Mouse (Mus musculus) gastrocnemius, adult 18-20 months (tissue): ENCODE measurements around the gene Rmdn2. TPM values are rescaled to one million over a fixed set of nuclear protein-coding genes. Genes with fewer than 3 reads are reported as not detected.

ENCODE experiments used
- DNase-seq: peaks from one replicate; pipeline ENCODE4 v3.0.0; 2021; ENCODE audit warnings: low spot score
- total RNA-seq, 2 experiments: library from RNA; stranded (reverse); gene quantifications; 2 replicates each; pipeline ENCODE4 v1.2.3; 2021

Gene Rmdn2
- total RNA-seq, 2 experiments from 2014 or later = 12.3 to 13.9 TPM

DNA sequence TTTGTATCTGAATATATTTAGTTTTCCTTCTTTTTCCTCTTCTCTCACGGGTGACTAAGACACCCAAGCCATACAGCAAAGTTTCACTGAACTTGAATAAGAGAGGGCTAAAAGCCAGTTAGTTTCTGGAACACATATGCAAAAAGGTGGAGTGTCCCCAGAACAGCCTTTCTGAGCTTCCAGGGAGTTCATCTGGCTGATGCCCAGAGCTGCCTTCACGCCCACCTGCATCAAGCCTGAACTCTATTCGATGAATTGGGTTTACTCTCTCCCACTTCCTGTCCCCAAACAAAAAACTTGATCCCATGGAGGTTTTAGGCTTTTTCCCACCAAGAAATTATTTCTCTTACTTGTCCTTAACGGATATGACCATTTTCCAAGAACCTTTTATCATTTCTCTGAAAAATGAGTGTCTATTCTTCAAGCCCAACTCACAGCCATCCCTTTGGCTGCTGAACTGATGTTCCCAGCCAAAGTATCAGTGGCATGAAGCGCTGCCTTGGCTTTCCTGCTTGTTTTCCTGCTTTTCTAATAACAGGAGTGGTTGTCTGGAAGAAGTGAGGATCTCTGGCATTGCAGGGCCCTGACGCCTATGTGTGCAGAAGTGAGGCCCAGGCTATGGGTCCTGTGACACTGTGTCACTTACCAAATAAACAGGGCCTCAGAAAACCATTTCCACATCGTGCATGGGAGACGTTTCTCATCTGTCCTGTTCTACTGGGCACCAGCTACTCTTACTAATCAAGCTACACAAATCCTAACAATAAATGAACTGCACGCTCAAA is 94.2 kb downstream of the Rmdn2 start:
- DNase-seq = peak; percentile 9

DNA sequence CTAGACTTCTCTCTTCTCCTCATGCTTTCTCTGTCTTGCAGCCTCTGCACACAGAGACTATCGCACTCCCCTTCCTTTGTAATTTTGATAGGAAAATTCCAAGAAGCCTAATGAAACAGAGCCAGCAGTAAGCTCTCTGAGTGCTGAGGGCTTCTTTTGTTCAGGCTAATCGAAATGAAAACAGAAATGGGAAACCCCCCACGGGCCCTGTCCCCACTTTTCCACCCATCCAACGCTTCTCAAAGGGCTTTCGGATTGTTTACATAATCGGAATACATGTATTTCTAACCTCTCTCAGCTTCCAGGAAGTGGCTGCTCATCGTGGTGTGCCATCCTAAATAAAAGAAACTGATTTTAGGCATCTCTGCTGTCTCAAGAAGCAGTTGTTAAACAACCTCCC is 96.5 kb downstream of the Rmdn2 start:
- DNase-seq = no peak

DNA sequence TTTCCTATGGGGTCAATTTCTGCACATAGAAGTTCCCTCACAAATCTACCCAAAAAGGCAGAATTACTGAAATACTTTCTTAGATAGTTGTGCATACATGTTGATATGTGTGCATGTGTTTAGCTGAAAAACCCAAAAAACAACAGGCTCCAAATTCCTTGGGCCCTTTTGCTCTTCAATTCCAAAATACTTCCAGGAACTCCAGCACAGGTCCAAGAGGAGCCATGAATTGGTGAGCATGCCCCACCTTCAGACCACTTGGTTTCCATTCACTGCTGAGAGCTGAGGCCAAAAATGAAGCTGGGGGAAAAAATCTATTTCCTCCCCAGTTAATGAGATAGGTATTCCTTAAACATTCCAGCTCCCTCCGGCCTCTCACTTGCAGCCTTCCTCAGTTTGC is 98.1 kb downstream of the Rmdn2 start:
- no peak for DNase-seq

DNA sequence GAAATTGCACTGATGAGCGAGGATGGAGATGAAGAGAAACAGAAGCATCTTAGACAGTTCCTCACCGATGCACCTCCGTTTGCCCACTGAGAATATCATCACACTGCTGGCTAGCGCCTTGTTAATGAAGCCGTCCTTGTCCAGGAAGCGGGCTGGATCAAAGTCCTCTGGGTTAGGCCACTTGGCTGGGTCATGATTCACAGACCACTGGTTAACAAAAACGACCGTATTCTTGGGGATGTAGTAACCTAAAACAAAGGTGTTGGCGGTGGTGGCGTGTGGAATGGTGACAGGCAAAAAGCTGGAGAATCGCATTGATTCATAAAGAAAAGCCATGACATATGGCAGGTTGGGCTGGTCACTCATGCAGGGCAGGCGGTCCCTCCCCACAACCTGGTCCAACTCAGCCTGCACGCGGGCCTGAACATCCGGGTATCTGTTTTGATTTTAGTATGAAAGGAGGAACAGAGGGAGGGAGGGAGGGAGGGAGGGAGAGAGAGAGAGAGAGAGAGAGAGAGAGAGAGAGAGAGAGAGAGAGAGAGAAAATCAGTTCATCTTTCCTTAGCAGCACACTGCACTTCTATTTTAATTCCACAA is 98.7 kb downstream of the Rmdn2 start:
- DNase-seq = no peak

DNA sequence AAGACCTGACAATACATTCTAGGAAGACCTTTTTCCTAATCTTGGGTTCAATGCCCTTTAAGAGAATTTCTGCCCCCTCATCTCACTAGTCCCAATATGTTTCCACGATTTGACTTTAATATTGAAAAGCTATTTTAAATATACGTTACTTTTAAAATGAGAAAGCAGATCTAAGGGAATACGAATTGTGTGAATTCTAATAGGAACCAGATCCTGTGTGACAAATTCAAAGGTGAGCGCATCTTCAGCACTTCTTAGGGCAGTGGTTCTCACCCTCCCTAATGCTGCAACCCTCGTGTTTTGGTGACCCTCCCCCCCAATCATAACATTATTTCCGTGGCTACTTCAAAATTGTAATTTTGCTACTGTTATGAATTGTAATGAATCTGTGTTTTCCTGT is 100.3 kb downstream of the Rmdn2 start:
- DNase-seq = no peak

DNA sequence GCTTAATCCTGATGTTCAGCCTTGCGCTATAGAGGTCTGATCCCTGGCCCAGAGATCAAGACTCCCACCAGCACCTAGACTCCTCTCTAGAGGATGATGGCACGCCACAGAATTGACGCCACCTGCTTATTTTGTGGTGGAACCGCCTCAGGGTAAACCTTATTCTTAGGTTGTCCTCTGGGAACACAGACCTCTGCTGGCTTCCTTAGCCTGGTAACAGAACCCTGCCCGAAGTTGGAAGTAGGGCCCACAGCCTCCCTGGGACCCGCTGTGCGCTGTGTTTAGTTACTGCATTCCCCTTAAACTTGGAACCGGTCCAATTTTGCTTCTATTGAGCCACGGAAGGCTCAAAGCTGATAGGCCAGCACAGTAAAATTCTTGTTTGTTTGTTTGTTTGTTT is 100.9 kb downstream of the Rmdn2 start:
- DNase-seq = no peak

DNA sequence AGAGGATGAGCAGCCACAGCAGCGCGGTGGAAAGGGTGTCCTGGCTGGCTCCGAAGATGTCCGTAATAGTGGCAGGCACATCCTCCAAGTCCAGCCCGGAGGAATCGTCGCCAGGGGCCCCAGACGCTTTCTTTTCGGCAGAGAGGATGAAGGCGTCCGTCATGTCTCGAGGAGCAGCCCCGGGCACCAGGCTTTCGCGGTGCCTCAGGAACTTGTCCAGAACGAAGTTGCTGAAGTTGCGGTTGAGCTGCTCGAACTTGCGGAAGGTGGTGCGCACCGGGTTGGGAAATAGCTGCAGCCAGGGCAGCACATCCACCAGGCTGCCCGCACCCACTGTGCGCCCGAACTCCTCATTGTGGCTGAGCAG is 101.6 kb downstream of the Rmdn2 start:
- no peak for DNase-seq

DNA sequence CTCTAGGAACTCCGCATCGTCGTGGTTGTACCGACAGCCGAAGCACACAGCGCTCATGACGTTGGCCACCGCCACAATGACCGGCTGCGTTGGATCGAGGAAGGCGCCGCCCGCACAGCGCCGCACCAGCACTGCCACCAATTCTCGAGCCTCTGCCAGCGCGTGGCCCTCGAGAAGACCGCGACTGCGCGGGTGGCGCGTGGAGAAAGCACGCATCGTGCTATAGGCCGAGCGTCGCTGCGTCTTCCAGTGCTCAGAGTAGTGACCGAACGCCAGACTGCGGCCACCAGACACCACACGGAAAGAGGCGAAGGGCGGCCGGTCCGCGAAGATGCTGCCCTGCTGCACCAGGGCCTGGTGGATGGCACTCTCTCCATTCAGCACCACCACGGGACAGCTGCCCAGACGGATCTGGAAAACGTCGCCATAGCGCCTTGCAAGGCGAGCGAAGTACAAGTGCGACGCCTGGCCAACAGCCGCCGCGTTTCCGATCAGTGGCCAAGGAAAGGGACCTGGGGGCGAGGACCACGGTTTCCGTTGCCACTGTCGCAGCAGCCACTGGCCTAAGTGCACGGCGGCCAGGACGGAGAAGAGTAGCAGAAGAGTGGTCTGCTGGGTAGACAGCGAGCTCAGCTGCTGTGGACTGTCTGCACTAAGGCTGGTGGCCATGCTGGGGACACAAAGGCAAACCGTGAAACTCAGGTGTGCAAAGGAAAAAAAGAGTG is 102.1 kb downstream of the Rmdn2 start:
- peak; percentile 15 for DNase-seq

DNA sequence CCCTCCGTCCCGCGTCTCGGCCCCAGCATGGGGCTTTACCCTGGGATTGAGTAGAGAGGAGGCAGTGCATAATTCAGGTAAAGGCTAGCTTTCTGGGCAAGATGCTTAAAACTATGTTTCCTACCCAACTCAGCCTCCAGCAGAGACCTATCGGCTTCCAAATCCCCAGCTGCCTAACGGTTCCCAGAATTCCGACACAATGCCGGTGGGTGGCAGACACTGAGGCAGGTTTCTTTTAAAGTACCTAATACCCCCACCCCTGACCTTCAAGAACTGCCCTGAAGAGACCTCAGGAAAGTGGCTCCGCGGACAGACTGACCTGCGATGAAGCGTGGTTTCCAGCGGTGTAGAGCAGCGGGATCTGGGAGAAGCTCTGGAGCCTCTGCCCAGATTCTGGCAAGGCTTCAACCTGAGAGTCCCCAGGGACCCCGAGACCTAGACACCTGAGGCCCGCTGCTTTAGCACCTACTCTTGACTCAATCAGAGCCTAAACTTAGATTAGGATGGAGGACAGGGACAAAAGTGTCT is 102.8 kb downstream of the Rmdn2 start:
- peak; percentile 10 for DNase-seq

DNA sequence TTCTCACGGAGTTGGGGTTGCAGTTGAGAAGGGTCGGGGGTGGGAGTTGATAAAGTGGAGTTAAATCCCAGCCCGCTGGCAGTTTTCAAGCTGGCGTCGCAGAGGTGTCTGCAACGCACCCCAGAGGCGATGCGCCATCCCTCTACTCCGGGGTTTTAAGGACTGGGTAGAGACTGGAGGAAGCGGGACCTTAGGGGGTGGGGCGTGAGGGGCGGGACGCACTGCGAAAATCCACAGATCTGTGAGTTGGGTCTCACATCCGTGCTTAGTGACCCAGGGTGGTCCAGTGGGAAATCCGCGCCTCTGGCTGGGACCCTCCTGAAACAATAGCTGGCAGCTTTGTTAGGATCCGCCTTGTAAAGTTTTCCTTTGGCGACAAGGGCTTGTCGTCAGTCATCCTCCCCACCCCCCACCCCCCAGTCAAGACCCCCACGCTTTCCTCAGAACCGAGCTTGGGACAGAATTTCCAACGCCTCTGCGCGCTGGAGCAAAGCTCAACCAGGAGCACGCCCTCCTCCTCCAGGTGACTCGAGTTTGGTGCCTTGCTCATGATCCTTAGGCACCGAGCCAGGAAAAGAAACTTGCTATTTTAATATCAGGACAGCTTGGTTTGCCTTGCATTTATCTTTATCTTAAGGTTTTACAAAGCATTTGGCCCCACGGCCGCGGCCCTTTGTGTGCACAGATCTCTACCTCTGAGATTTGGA is 103.4 kb downstream of the Rmdn2 start, which contains the start of gene Cyp1b1:
Gene Cyp1b1, minus strand, starts transcription at position 131 of the 707 bp plus-strand sequence.
- peak; percentile 15 for DNase-seq

DNA sequence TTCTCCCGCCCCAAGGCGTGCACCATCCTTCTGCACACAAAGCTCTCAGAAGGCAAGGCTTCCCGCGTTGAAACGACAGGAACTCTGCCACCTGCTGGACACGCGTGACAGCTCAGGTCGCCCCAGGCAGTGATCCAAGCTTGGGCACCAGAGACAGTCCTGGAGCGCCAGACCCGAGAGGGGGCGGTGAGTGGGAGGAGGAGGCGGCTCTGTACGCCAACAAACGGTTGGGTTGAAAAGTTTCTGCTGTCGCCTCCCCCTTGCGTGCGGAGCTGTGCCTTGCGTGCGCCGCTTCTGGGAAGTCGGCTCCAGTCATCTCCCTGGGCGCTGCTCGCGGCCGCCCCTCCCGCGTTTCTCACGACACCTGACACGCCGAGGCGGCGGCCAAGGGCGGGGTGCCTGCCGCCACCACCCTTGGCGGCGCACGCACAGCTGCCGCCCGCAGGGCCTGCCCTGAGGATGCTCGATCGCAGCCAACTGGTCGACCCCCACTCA is 104.0 kb downstream of the Rmdn2 start:
- peak; percentile 89 for DNase-seq

DNA sequence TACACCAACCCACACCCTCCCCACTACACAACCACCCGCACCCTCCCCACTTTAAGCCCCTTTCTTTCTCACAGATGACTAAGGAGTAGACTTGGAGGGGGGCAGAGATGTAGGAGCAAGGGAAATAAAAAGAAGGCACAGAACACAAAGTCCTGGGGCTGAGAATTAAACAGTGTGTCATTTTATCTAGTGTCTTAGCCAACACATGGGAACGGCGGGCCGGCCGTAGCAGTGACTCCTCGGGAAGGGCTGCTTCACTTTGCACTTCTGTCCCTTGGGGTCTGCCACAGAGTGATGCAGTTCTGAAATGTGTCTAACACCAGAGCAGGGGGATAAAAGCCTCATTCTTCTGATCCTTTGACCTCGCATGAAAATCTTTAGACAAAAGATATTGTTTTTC is 109.0 kb downstream of the Rmdn2 start:
- no peak for DNase-seq

DNA sequence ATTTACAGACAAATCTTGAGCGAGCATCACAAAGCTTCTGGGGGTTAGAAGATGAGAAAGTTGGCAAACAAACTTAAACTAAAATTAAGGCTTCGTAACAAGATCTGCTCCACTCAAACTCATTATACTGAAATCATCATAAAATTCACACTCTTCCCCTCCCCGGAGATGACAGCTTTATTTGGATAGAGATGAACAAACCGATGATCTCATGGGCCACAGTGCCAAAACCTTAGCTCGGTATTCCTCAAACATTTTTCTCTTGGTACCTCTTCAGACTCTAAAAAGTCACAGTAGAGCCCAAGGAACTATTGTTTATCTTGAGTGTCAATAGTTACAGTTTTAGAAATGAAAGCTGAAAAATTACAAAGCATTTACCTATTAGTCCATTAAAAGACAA is 115.0 kb downstream of the Rmdn2 start:
- DNase-seq = peak; percentile 65

DNA sequence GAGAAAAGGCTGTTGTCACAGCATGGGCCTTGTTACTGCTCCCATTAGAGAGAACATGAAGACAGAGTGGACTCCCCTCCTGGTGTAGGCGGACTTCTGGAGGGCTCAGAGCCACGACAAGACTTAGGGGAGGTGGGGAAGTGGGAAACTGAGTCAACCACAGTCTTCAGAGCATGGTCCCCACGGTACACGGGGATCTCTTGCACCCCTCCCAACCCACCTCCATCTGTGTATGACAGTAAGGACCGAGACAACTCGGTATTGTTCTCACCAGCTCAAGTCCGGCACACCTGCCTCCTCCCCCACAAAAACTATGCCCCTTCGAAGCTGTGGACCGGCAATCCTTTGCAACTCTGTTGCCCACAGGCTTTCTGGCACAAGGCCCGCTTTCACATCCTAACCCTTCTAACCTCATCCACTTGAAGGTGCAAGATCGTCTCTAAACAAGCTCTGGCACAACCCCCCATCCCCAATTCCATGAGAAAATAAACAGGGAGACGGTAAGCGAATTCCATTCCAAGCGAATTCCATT is 116.5 kb downstream of the Rmdn2 start:
- DNase-seq = no peak

DNA sequence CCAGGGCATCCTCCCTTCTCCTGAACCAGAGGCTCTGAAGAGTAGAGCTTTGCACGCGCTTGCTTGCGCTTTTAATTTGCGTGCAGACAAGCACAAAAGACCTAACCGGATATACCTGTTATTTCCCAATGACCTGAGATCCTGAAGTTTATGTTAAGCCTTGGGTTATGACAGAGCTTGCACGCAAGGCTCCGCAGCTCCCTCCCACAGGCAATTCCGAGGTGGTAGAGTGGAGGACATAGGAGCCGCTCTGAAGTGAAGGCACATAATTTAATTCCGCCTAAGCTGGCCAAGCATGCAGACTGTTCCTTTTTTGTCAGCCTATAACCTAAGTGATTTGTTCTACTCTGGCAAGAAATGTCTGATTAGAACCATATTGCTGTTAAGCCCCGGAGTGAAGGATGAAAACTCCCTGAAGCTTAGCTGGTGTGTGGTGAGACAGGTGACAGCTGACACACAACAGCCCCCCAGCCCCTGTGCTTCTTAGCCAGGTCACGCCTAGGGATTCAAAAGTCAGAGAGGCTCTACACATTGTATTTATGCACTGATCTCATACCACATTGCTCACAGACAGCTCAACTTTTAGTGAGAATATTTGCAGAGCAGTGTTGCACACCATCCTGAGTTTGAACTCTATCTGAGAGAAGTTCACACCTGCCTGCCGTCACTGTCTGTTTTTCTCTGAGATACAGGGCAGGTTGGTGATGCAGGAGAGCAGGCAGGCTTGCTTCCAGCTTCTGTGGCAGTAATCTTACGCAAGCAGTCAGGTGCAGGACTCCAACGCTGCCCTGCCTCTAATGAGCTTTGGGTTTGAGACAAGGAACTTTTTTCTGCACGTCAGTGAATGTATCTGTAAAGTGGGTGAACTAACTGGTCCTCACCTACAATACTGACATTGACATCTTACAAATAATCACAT is 117.2 kb downstream of the Rmdn2 start:
- DNase-seq = no peak

DNA sequence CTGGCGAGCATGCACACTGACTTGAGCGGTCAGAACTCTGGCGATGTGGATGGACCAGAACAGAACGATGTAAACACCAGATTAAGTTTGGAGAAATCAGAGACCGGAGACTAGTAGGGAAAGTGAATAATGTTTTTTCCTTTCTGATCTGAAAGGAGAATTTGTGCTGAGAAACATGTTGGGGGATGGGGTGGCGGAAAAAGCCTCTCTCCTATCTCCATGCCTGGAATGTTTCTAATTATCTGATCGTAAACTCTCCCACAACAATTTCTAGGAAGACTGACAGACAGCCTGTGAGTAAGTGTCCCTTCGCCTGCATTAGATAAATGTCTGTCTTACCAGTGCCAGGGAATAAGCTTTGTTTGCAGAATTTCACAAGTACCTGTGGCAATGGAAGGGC is 119.3 kb downstream of the Rmdn2 start:
- DNase-seq = no peak

DNA sequence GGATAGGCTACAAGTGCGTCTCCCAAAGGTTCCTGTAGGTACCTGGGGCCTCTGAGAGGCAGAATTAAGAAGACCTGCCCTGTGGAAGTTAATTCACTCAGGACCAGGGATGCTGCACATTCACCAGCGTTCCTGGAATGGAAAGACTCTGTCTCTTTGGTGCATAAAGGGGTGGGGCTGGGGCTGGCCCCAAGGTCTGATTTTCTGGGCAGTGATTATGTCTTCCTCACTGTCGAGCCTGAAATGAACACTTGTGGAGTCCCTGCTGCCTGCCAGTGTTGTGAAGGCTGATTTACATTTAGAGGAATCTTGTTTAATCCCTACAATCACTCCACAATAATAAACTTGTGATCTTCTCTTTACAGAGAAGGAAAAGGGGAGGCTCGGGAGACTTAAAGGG is 121.4 kb downstream of the Rmdn2 start:
- DNase-seq = no peak

DNA sequence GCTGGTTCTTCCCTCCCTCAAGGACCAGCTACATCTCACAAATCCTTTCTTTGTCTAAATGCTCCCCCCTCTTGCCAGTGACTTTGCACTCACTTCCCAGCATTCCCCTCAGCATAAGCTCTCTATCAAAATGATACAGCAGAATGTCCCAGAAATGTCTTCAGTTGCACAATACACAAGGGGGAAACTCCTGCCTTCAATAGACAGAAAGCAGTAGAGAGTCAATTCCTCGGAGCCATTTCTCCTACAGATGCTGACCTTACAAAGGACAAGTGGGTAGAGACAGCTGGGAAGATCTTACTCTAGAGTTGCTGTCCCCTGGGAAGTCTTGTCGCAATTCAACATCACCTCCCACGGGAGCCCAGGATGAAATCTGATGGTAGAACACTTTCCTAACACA is 125.9 kb downstream of the Rmdn2 start:
- peak; percentile 53 for DNase-seq

DNA sequence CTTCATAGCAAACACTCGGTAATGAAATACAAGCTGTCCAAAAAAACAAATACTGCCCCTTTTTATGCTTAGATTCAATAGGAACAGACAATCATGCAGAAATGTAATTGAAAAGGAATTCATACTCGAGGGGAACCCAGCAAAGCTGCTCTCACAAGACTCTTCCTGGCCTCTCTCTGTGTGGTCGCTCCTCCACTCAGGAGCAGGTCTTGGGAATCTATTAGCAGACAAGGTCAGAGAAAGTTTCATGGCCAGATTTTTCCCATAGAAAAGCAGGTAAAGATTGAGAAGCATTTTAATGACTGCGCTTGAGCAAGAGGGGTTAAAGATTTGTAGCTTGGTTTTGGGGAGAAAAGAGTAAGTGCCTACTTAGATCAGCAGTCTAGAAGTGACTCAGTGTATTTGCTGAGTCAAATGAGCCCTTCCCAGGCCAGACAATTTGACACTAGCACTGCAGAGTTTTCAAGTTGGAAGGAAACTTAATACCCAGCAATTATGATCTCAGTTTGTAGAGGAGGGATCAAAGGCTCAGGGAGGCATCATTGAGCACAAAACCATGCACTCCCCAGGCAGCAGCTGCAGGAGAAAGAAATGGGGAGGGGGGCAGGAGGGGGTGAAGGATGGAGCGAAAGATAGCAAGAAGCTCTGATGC is 127.3 kb downstream of the Rmdn2 start:
- DNase-seq = no peak

DNA sequence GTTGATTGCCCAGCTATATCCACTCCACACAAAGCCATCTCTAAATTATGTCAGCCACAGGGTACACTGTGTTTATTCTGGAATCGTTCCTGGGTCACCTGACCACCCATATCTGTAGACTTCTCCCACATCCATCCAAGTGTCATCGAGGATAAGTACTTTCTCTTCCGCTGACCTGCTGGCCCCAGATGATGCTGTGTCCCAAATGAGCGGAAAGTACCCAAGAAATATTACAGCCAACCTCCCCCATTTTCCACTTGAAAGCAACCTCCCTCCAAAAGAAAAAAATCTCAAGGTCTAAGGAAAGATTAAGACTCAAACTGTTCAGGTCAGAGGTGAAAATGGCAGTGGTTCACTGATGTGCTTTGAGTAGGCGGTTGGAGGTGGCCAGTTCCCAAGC is 131.0 kb downstream of the Rmdn2 start:
- DNase-seq = no peak
